Mouse (Mus musculus) ES-Bruce4 (cell line): ENCODE measurements around the gene Atf7.

Source experiments
- CTCF ChIP-seq: IDR thresholded peaks from one replicate; pipeline ENCODE4 v1.8.1; 2011; ENCODE audit warnings: low read depth, low read length
- EP300 ChIP-seq: IDR thresholded peaks from 2 replicates; pipeline ENCODE4 v1.6.1; 2011; ENCODE audit warnings: low read depth, low read length; ENCODE audit not compliant: insufficient read depth
- POLR2A ChIP-seq: IDR thresholded peaks from one replicate; pipeline ENCODE4 v1.8.1; 2011; ENCODE audit warnings: low read length; ENCODE audit not compliant: insufficient read depth

DNA sequence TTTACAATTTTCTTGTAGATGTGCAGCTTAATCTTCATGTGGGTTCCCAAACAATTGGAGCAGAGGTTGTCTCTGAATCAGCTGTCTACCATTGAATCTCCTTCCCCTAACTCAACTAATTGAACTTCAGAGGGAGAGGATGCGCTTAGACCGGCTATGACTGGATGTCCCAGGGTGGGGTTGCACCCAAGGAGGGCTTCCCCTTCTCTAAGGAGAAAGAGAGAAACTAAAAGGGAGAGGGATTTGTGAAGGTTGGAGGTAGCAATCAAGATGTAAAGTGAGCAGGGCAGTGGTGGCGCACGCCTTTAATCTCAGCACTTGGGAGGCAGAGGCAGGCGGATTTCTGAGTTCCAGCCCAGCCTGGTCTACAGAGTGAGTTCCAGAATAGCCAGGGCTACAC is 5.8 kb downstream of the Atf7 start:
- TF ChIP-seq CTCF, result no peak
- no peak for TF ChIP-seq EP300
- no peak for TF ChIP-seq POLR2A
